Mouse (Mus musculus) spleen, postnatal 36 days (tissue): ENCODE results near the gene Zbtb8os.

Experiments used
- DNase-seq, 2 experiments: peaks; one replicate each; pipeline ENCODE4 v3.0.0; 2022; ENCODE audit warnings: low spot score in 2 of 2, mixed read lengths in 1 of 2

The Zbtb8os gene

GRCm38 (mm10) chr4:129376961-129377545, 41.6 kb downstream of the Zbtb8os start:
- peak; percentile 26 to 32 for DNase-seq

- DNase-seq = peak; percentile 27 to 32
These were observed 42.3 kb downstream of the Zbtb8os start, which contains the start of gene Zbtb8a for GRCm38 (mm10) chr4:129377601-129378390. Zbtb8a (minus strand) TSS chr4:129378116.

- no peak for DNase-seq
These were observed 44.3 kb downstream of the Zbtb8os start for GRCm38 (mm10) chr4:129379805-129380204.

GRCm38 (mm10) chr4:129381148-129381547, 45.7 kb downstream of the Zbtb8os start:
- DNase-seq = no peak

- no peak for DNase-seq
These were observed 46.5 kb downstream of the Zbtb8os start for GRCm38 (mm10) chr4:129382029-129382428.

GRCm38 (mm10) chr4:129382488-129382887, 47.0 kb downstream of the Zbtb8os start:
- no peak for DNase-seq

GRCm38 (mm10) chr4:129383586-129383985, 48.1 kb downstream of the Zbtb8os start:
- no peak for DNase-seq

- DNase-seq = no peak
These were observed 48.9 kb downstream of the Zbtb8os start for GRCm38 (mm10) chr4:129384440-129384839.

GRCm38 (mm10) chr4:129385685-129386084, 50.2 kb downstream of the Zbtb8os start:
- DNase-seq = no peak

- DNase-seq = no peak
These were observed 50.9 kb downstream of the Zbtb8os start for GRCm38 (mm10) chr4:129386269-129386946.

- DNase-seq = no peak
These were observed 51.5 kb downstream of the Zbtb8os start for GRCm38 (mm10) chr4:129386989-129387388.

GRCm38 (mm10) chr4:129388404-129388803, 52.9 kb downstream of the Zbtb8os start:
- DNase-seq = no peak

- no peak for DNase-seq
These were observed 54.8 kb downstream of the Zbtb8os start for GRCm38 (mm10) chr4:129390216-129390743.

- DNase-seq = no peak
These were observed 55.6 kb downstream of the Zbtb8os start for GRCm38 (mm10) chr4:129390936-129391557.

- no peak for DNase-seq
These were observed 58.8 kb downstream of the Zbtb8os start for GRCm38 (mm10) chr4:129394089-129394870.

- DNase-seq = no peak
These were observed 61.5 kb downstream of the Zbtb8os start for GRCm38 (mm10) chr4:129396960-129397359.

- no peak for DNase-seq
These were observed 64.3 kb downstream of the Zbtb8os start for GRCm38 (mm10) chr4:129399813-129400212.
